Mouse (Mus musculus): Measurements from ENCODE around the gene Adtrp. TPM values are rescaled to one million over a fixed set of nuclear protein-coding genes. Genes with fewer than 3 reads are reported as not detected.
A peak's percentile ranks its signal among the peaks of the same experiment; 100 is the strongest.

The Adtrp gene
- polyA plus RNA-seq, 1 experiment from 2014 or later: 3.3 TPM

DNA sequence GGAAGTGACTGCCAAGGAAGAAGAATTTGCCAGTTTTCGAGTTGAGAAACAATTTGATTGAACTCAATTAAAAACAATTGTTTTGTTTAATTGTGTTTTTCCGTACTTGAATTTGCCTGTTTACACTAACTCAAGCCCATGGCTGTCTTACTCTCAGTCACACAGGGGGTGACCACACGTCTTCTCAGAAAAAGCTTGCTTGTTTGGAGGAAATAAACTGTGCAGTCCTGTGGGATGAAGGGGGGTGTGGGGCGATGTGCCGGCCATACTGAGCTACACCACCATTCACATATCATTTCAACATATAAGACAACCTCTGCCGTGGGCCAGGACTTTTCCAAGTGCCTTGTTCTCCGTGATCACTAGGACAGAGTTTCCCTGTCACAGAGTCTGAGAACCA, 25.2 kb upstream of the Adtrp start:
- 55% methylated on average over 7 of the region's 7 CpGs for WGBS
- Histone ChIP-seq H3K4me2 (ENCODE audit: low read depth, low read length) (peak overlapping the region; percentile 2; the same call in 1 of the 2 replicates), H3K9me3 (ENCODE audit: control insufficient read depth, low read length) (no peaks in the 10 kb centered on the region), H3K27ac (replicated peaks; ENCODE audit: low read depth, low read length) (no peak overlapping the region), H3K4me1 (ENCODE audit: control insufficient read depth, insufficient read depth, low read length) (0 out of 2 replicates have a peak, but pooled peaks cover 6% of the 10 kb centered on the region), H3K9ac (ENCODE audit: low read depth, low read length) (no peak overlapping the region), H3K27me3 (replicated peaks; ENCODE audit: control insufficient read depth, insufficient read depth, low read length) (no peaks in the 10 kb centered on the region), H3K4me3 (ENCODE audit: low read depth, low read length) (no peak overlapping the region), H3K36me3 (ENCODE audit: control insufficient read depth, insufficient read depth, low read length) (no peaks in the 10 kb centered on the region)
- DNase-seq (ENCODE audit: low spot score): no peak
- ATAC-seq (ENCODE audit: low read depth): no peak

DNA sequence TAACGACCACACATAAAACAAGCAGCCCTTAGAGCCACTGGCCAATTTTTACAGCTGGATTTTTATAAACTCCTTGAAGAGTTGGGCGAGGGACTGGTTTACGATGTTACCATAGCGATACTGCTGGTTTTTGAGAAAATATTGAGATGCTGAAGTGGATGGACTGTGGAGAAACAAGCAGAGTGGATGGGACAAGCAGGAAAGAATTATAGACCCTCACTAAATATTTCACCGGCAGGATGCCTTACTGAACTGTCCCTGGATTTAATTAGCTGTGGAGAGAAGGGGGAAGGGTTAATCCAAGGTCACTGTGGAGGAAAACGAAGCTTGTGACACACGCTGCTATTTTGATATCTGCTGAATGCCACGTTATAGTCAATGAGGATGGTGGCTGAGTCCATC, 24.7 kb upstream of the Adtrp start:
- no peak for ATAC-seq (ENCODE audit: low read depth)
- WGBS: 22% methylated on average over 8 of the region's 8 CpGs
- Histone ChIP-seq H3K9me3 (ENCODE audit: control insufficient read depth, low read length) (no peaks in the 10 kb centered on the region), H3K36me3 (ENCODE audit: control insufficient read depth, insufficient read depth, low read length) (no peaks in the 10 kb centered on the region), H3K27ac (replicated peaks; ENCODE audit: low read depth, low read length) (no peak overlapping the region), H3K4me3 (ENCODE audit: low read depth, low read length) (no peak overlapping the region), H3K4me1 (ENCODE audit: control insufficient read depth, insufficient read depth, low read length) (0 out of 2 replicates have a peak, but pooled peaks cover 6% of the 10 kb centered on the region), H3K4me2 (ENCODE audit: low read depth, low read length) (peak overlapping the region; percentile 2; the same call in 1 of the 2 replicates), H3K9ac (ENCODE audit: low read depth, low read length) (0 out of 2 replicates have a peak overlapping the region, but pooled peaks have one; percentile 10), H3K27me3 (replicated peaks; ENCODE audit: control insufficient read depth, insufficient read depth, low read length) (no peaks in the 10 kb centered on the region)
- no peak for DNase-seq (ENCODE audit: low spot score)

GRCm38 (mm10) chr13:41867533-41867932, 20.0 kb upstream of the Adtrp start:
- Histone ChIP-seq H3K27me3 (replicated peaks; ENCODE audit: control insufficient read depth, insufficient read depth, low read length) (no peaks in the 10 kb centered on the region), H3K9ac (ENCODE audit: low read depth, low read length) (no peak overlapping the region), H3K9me3 (ENCODE audit: control insufficient read depth, low read length) (no peaks in the 10 kb centered on the region), H3K36me3 (ENCODE audit: control insufficient read depth, insufficient read depth, low read length) (no peaks in the 10 kb centered on the region), H3K4me2 (ENCODE audit: low read depth, low read length) (no peak overlapping the region), H3K27ac (replicated peaks; ENCODE audit: low read depth, low read length) (no peak overlapping the region), H3K4me3 (ENCODE audit: low read depth, low read length) (no peak overlapping the region), H3K4me1 (ENCODE audit: control insufficient read depth, insufficient read depth, low read length) (0 out of 2 replicates have a peak, but pooled peaks cover 6% of the 10 kb centered on the region)
- 71% methylated on average over 2 of the region's 2 CpGs for WGBS
- DNase-seq (ENCODE audit: low spot score) (no peak), ATAC-seq (ENCODE audit: low read depth) (no peak)

- 67% methylated on average over 6 of the region's 6 CpGs for WGBS
These were observed 18.1 kb upstream of the Adtrp start for GRCm38 (mm10) chr13:41865575-41865974.

GRCm38 (mm10) chr13:41865071-41865470, 17.6 kb upstream of the Adtrp start:
- Histone ChIP-seq H3K27ac (replicated peaks; ENCODE audit: low read depth, low read length) (0 out of 2 replicates have a peak overlapping the region, but pooled peaks have one; percentile 11), H3K27me3 (replicated peaks; ENCODE audit: control insufficient read depth, insufficient read depth, low read length) (no peaks in the 10 kb centered on the region), H3K9ac (ENCODE audit: low read depth, low read length) (no peak overlapping the region), H3K4me2 (ENCODE audit: low read depth, low read length) (no peak overlapping the region), H3K4me1 (ENCODE audit: control insufficient read depth, insufficient read depth, low read length) (no peaks in the 10 kb centered on the region), H3K36me3 (ENCODE audit: control insufficient read depth, insufficient read depth, low read length) (no peaks in the 10 kb centered on the region), H3K4me3 (ENCODE audit: low read depth, low read length) (no peak overlapping the region), H3K9me3 (ENCODE audit: control insufficient read depth, low read length) (0 out of 2 replicates have a peak, but pooled peaks cover 6% of the 10 kb centered on the region)
- peak; percentile 65 for DNase-seq (ENCODE audit: low spot score)
- ATAC-seq (ENCODE audit: low read depth): no peak
- WGBS: 35% methylated on average over 5 of the region's 5 CpGs

More at GRCm38 (mm10) chr13:41865575-41865974, 18.1 kb upstream of the Adtrp start:
- ATAC-seq (ENCODE audit: low read depth) (no peak), DNase-seq (ENCODE audit: low spot score) (peak; percentile 58)
- Histone ChIP-seq H3K4me1 (ENCODE audit: control insufficient read depth, insufficient read depth, low read length) (no peaks in the 10 kb centered on the region), H3K27me3 (replicated peaks; ENCODE audit: control insufficient read depth, insufficient read depth, low read length) (no peaks in the 10 kb centered on the region), H3K4me2 (ENCODE audit: low read depth, low read length) (no peak overlapping the region), H3K27ac (replicated peaks; ENCODE audit: low read depth, low read length) (no peak overlapping the region), H3K9me3 (ENCODE audit: control insufficient read depth, low read length) (0 out of 2 replicates have a peak, but pooled peaks cover 3% of the 10 kb centered on the region), H3K4me3 (ENCODE audit: low read depth, low read length) (no peak overlapping the region), H3K9ac (ENCODE audit: low read depth, low read length) (no peak overlapping the region), H3K36me3 (ENCODE audit: control insufficient read depth, insufficient read depth, low read length) (no peaks in the 10 kb centered on the region)

GRCm38 (mm10) chr13:41860603-41861405, 13.3 kb upstream of the Adtrp start:
- Histone ChIP-seq H3K4me1 (ENCODE audit: control insufficient read depth, insufficient read depth, low read length) (no peaks in the 10 kb centered on the region), H3K4me2 (ENCODE audit: low read depth, low read length) (no peak overlapping the region), H3K4me3 (ENCODE audit: low read depth, low read length) (no peak overlapping the region), H3K36me3 (ENCODE audit: control insufficient read depth, insufficient read depth, low read length) (no peaks in the 10 kb centered on the region), H3K9ac (ENCODE audit: low read depth, low read length) (no peak overlapping the region), H3K9me3 (ENCODE audit: control insufficient read depth, low read length) (0 out of 2 replicates have a peak, but pooled peaks cover 6% of the 10 kb centered on the region), H3K27ac (replicated peaks; ENCODE audit: low read depth, low read length) (no peak overlapping the region), H3K27me3 (replicated peaks; ENCODE audit: control insufficient read depth, insufficient read depth, low read length) (no peaks in the 10 kb centered on the region)
- ATAC-seq (ENCODE audit: low read depth) (no peak), DNase-seq (ENCODE audit: low spot score) (no peak)
- WGBS: 75% methylated on average over 15 of the region's 15 CpGs

- DNase-seq (ENCODE audit: low spot score) (peak; percentile 61), ATAC-seq (ENCODE audit: low read depth) (no peak)
- H3K27ac ChIP-seq (replicated peaks; ENCODE audit: low read depth, low read length): no peak overlapping the region
- H3K4me2 ChIP-seq (ENCODE audit: low read depth, low read length): no peak overlapping the region
- no peaks in the 10 kb centered on the region for H3K36me3 ChIP-seq (ENCODE audit: control insufficient read depth, insufficient read depth, low read length)
- H3K9me3 ChIP-seq (ENCODE audit: control insufficient read depth, low read length): 0 out of 2 replicates have a peak, but pooled peaks cover 2% of the 10 kb centered on the region
- no peak overlapping the region for H3K4me3 ChIP-seq (ENCODE audit: low read depth, low read length)
- H3K27me3 ChIP-seq (replicated peaks; ENCODE audit: control insufficient read depth, insufficient read depth, low read length): no peaks in the 10 kb centered on the region
- H3K4me1 ChIP-seq (ENCODE audit: control insufficient read depth, insufficient read depth, low read length): no peaks in the 10 kb centered on the region
- H3K9ac ChIP-seq (ENCODE audit: low read depth, low read length): no peak overlapping the region
- 67% methylated on average over 13 of the region's 13 CpGs for WGBS
These were observed 8.0 kb upstream of the Adtrp start for GRCm38 (mm10) chr13:41855206-41856185.

- ATAC-seq (ENCODE audit: low read depth): peak; percentile 79
- Histone ChIP-seq H3K36me3 (ENCODE audit: control insufficient read depth, insufficient read depth, low read length) (no peaks in the 10 kb centered on the region), H3K27ac (replicated peaks; ENCODE audit: low read depth, low read length) (no peak overlapping the region), H3K9me3 (ENCODE audit: control insufficient read depth, low read length) (no peaks in the 10 kb centered on the region), H3K27me3 (replicated peaks; ENCODE audit: control insufficient read depth, insufficient read depth, low read length) (no peaks in the 10 kb centered on the region), H3K4me2 (ENCODE audit: low read depth, low read length) (no peak overlapping the region), H3K4me3 (ENCODE audit: low read depth, low read length) (no peak overlapping the region), H3K9ac (ENCODE audit: low read depth, low read length) (no peak overlapping the region), H3K4me1 (ENCODE audit: control insufficient read depth, insufficient read depth, low read length) (no peaks in the 10 kb centered on the region)
- DNase-seq (ENCODE audit: low spot score): peak; percentile 69
- WGBS: 45% methylated on average over 3 of the region's 3 CpGs
These were observed 3.4 kb upstream of the Adtrp start for GRCm38 (mm10) chr13:41850727-41851378.

All from embryonic facial prominence, embryonic 14.5 days (tissue).